Mouse (Mus musculus) liver, adult 2 months (tissue): ENCODE results near the gene Akirin2.

Source experiments
- CTCF ChIP-seq: fragments of 200-500 bp; IDR thresholded peaks from 2 replicates; pipeline ENCODE4 v1.5.1; 2011; ENCODE audit warnings: low read depth, low read length, control low read depth
- POLR2A ChIP-seq: fragments of 200-500 bp; IDR thresholded peaks from 2 replicates; pipeline ENCODE4 v1.6.1; 2011; ENCODE audit warnings: low read length, control low read depth; ENCODE audit not compliant: insufficient read depth; ENCODE audit errors: extremely low read depth

DNA sequence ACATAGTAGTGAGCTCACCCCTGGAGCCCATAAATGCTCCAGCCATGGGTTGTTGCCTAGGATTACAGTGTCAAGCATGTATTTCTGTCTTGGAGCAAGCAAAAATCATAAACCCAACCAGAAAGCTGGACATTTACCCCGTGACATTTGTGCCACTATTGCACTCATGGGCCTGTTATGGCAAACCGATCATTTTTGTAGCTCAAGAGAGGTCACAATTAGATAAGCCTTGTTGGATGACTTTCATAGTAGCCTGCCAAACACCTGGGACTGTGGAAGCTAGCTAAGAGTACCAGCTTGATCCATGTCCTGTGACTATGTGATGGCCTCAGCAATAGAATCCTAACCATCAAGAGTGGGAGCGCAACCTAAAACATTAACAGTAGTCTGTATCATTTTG lies 4.9 kb downstream of the Akirin2 start:
- TF ChIP-seq CTCF (no peak), POLR2A (no peak)
